Mouse (Mus musculus): ENCODE measurements around the gene Ankle1. TPM values are rescaled to one million over a fixed set of nuclear protein-coding genes. Genes with fewer than 3 reads are reported as not detected.

The Ankle1 gene
- polyA plus RNA-seq, 1 experiment, result 3.3 TPM

- no peaks in the 10 kb centered on the region for H3K36me3 ChIP-seq (replicated peaks; ENCODE audit: low read length)
- H3K4me3 ChIP-seq (replicated peaks), result no peak overlapping the region
- peaks cover 5% of the 10 kb centered on the region; the same call in 1 of the 2 replicates for H3K9me3 ChIP-seq
- TF ChIP-seq GATA1 (IDR thresholded peaks at IDR 0.05; ENCODE audit: borderline replicate concordance, low read length), result no peak
- TF ChIP-seq FLI1 (IDR thresholded peaks at IDR 0.05; ENCODE audit: low read length), result no peak
- H3K27me3 ChIP-seq (replicated peaks), result peaks cover 31% of the 10 kb centered on the region
- H3K4me1 ChIP-seq, result peaks cover 6% of the 10 kb centered on the region; the same call in 1 of the 2 replicates
These were observed 39.3 kb downstream of the Ankle1 start for GRCm38 (mm10) chr8:71445096-71445495.

GRCm38 (mm10) chr8:71451337-71451736 is 45.5 kb downstream of the Ankle1 start:
- Histone ChIP-seq H3K36me3 (replicated peaks; ENCODE audit: low read length) (no peaks in the 10 kb centered on the region), H3K4me3 (replicated peaks) (no peak overlapping the region), H3K9me3 (peaks cover 7% of the 10 kb centered on the region; the same call in 1 of the 2 replicates), H3K27me3 (replicated peaks) (peaks cover 47% of the 10 kb centered on the region), H3K4me1 (peaks cover 3% of the 10 kb centered on the region; the same call in 1 of the 2 replicates)
- TF ChIP-seq GATA1 (IDR thresholded peaks at IDR 0.05; ENCODE audit: borderline replicate concordance, low read length) (no peak), FLI1 (IDR thresholded peaks at IDR 0.05; ENCODE audit: low read length) (no peak)

- Histone ChIP-seq H3K27me3 (replicated peaks) (peaks cover 47% of the 10 kb centered on the region), H3K36me3 (replicated peaks; ENCODE audit: low read length) (peaks cover under 1% of the 10 kb centered on the region)
- TF ChIP-seq FLI1 (IDR thresholded peaks at IDR 0.05; ENCODE audit: low read length) (no peak), GATA1 (IDR thresholded peaks at IDR 0.05; ENCODE audit: borderline replicate concordance, low read length) (no peak)
These were observed 46.0 kb downstream of the Ankle1 start for GRCm38 (mm10) chr8:71451777-71452176.

GRCm38 (mm10) chr8:71452669-71453068 is 46.9 kb downstream of the Ankle1 start:
- H3K9me3 ChIP-seq, result peaks cover 7% of the 10 kb centered on the region; the same call in 1 of the 2 replicates
- peaks cover 13% of the 10 kb centered on the region for H3K4me1 ChIP-seq
- peaks cover 43% of the 10 kb centered on the region for H3K27me3 ChIP-seq (replicated peaks)
- H3K36me3 ChIP-seq (replicated peaks; ENCODE audit: low read length), result peaks cover 9% of the 10 kb centered on the region
- H3K4me3 ChIP-seq (replicated peaks), result no peak overlapping the region
- no peak for TF ChIP-seq GATA1 (IDR thresholded peaks at IDR 0.05; ENCODE audit: borderline replicate concordance, low read length)
- TF ChIP-seq FLI1 (IDR thresholded peaks at IDR 0.05; ENCODE audit: low read length), result no peak

More at GRCm38 (mm10) chr8:71451777-71452176, 46.0 kb downstream of the Ankle1 start:
- Histone ChIP-seq H3K9me3 (peaks cover 7% of the 10 kb centered on the region; the same call in 1 of the 2 replicates), H3K4me1 (peaks cover 4% of the 10 kb centered on the region), H3K4me3 (replicated peaks) (no peak overlapping the region)

GRCm38 (mm10) chr8:71454668-71455067 is 48.9 kb downstream of the Ankle1 start:
- H3K9me3 ChIP-seq, result peaks cover 6% of the 10 kb centered on the region; the same call in 1 of the 2 replicates
- peaks cover 27% of the 10 kb centered on the region for H3K36me3 ChIP-seq (replicated peaks; ENCODE audit: low read length)
- H3K4me3 ChIP-seq (replicated peaks), result no peak overlapping the region
- peaks cover 26% of the 10 kb centered on the region for H3K4me1 ChIP-seq
- peaks cover 47% of the 10 kb centered on the region for H3K27me3 ChIP-seq (replicated peaks)
- TF ChIP-seq FLI1 (IDR thresholded peaks at IDR 0.05; ENCODE audit: low read length) (no peak), GATA1 (IDR thresholded peaks at IDR 0.05; ENCODE audit: borderline replicate concordance, low read length) (no peak)

- TF ChIP-seq FLI1 (IDR thresholded peaks at IDR 0.05; ENCODE audit: low read length) (no peak), GATA1 (IDR thresholded peaks at IDR 0.05; ENCODE audit: borderline replicate concordance, low read length) (no peak)
- no peak overlapping the region for H3K4me3 ChIP-seq (replicated peaks)
These were observed 51.1 kb downstream of the Ankle1 start for GRCm38 (mm10) chr8:71456906-71457305.

GRCm38 (mm10) chr8:71457659-71458270 is 52.0 kb downstream of the Ankle1 start:
- peak overlapping the region; percentile 57 for H3K4me3 ChIP-seq (replicated peaks)
- H3K27me3 ChIP-seq (replicated peaks), result peaks cover 28% of the 10 kb centered on the region
- no peak for TF ChIP-seq FLI1 (IDR thresholded peaks at IDR 0.05; ENCODE audit: low read length)
- no peak for TF ChIP-seq GATA1 (IDR thresholded peaks at IDR 0.05; ENCODE audit: borderline replicate concordance, low read length)
- H3K4me1 ChIP-seq, result peaks cover 34% of the 10 kb centered on the region
- peaks cover 45% of the 10 kb centered on the region for H3K36me3 ChIP-seq (replicated peaks; ENCODE audit: low read length)
- H3K9me3 ChIP-seq, result no peaks in the 10 kb centered on the region

More at GRCm38 (mm10) chr8:71456906-71457305, 51.1 kb downstream of the Ankle1 start:
- no peaks in the 10 kb centered on the region for H3K9me3 ChIP-seq
- H3K36me3 ChIP-seq (replicated peaks; ENCODE audit: low read length), result peaks cover 44% of the 10 kb centered on the region
- peaks cover 31% of the 10 kb centered on the region for H3K4me1 ChIP-seq
- H3K27me3 ChIP-seq (replicated peaks), result peaks cover 37% of the 10 kb centered on the region

Other genes starting within 250 kb of the Ankle1 start
- gene Myo9b, start 133.3 kb upstream of the Ankle1 start, polyA plus RNA-seq (2012; ENCODE audit: insufficient read depth, low replicate concordance), result 63.5 and 70.1 TPM in 2 replicates
- 9.3 and 14.0 TPM in 2 replicates for gene Haus8, start 133.1 kb upstream of the Ankle1 start, polyA plus RNA-seq (2012; ENCODE audit: insufficient read depth, low replicate concordance)
- gene Use1, start 39.2 kb upstream of the Ankle1 start, polyA plus RNA-seq (2012; ENCODE audit: insufficient read depth, low replicate concordance), result 136 and 255 TPM in 2 replicates
- 79.6 and 103 TPM in 2 replicates for gene Ocel1, start 34.7 kb upstream of the Ankle1 start, polyA plus RNA-seq (2012; ENCODE audit: insufficient read depth, low replicate concordance)
- gene Nr2f6, start 24.1 kb upstream of the Ankle1 start, polyA plus RNA-seq (2012; ENCODE audit: insufficient read depth, low replicate concordance), result 20.8 and 45.4 TPM in 2 replicates
- gene Ushbp1, start 10.2 kb upstream of the Ankle1 start, polyA plus RNA-seq (2012; ENCODE audit: insufficient read depth, low replicate concordance), result 0.06 TPM in 1 of 2 replicates, not detected in the other
- 62.3 and 94.3 TPM in 2 replicates for gene Babam1, start 9.1 kb upstream of the Ankle1 start, polyA plus RNA-seq (2012; ENCODE audit: insufficient read depth, low replicate concordance)
- gene Abhd8, start 57.6 kb downstream of the Ankle1 start, polyA plus RNA-seq (2012; ENCODE audit: insufficient read depth, low replicate concordance), result 8.9 and 22.6 TPM in 2 replicates
- gene Mrpl34, start 58.9 kb downstream of the Ankle1 start, polyA plus RNA-seq (2012; ENCODE audit: insufficient read depth, low replicate concordance), result 206 and 242 TPM in 2 replicates
- 346 and 1,390 TPM in 2 replicates for gene Dda1, start 63.2 kb downstream of the Ankle1 start, polyA plus RNA-seq (2012; ENCODE audit: insufficient read depth, low replicate concordance)
- gene Ano8, start 80.0 kb downstream of the Ankle1 start, polyA plus RNA-seq (2012; ENCODE audit: insufficient read depth, low replicate concordance), result 3.3 and 3.4 TPM in 2 replicates
- 17.4 and 21.7 TPM in 2 replicates for gene Gtpbp3, start 82.1 kb downstream of the Ankle1 start, polyA plus RNA-seq (2012; ENCODE audit: insufficient read depth, low replicate concordance)
- 4.0 and 6.0 TPM in 2 replicates for gene Plvap, start 105.7 kb downstream of the Ankle1 start, polyA plus RNA-seq (2012; ENCODE audit: insufficient read depth, low replicate concordance)
- gene Ccdc194, start 119.7 kb downstream of the Ankle1 start, polyA plus RNA-seq (2012; ENCODE audit: insufficient read depth, low replicate concordance), result 0.16 TPM in 1 of 2 replicates, not detected in the other
- 105 and 345 TPM in 2 replicates for gene Bst2, start 131.4 kb downstream of the Ankle1 start, polyA plus RNA-seq (2012; ENCODE audit: insufficient read depth, low replicate concordance)
- gene Mvb12a, start 136.9 kb downstream of the Ankle1 start, polyA plus RNA-seq (2012; ENCODE audit: insufficient read depth, low replicate concordance), result 199 and 226 TPM in 2 replicates
- 1.3 TPM in 1 of 2 replicates, not detected in the other for gene Tmem221, start 152.9 kb downstream of the Ankle1 start, polyA plus RNA-seq (2012; ENCODE audit: insufficient read depth, low replicate concordance)
- not detected in 2 replicates for gene Nxnl1, start 160.6 kb downstream of the Ankle1 start, polyA plus RNA-seq (2012; ENCODE audit: insufficient read depth, low replicate concordance)
- gene Slc27a1, start 162.9 kb downstream of the Ankle1 start, polyA plus RNA-seq (2012; ENCODE audit: insufficient read depth, low replicate concordance), result 1.8 and 16.4 TPM in 2 replicates
- 330 and 634 TPM in 2 replicates for gene Pgls, start 186.2 kb downstream of the Ankle1 start, polyA plus RNA-seq (2012; ENCODE audit: insufficient read depth, low replicate concordance)
- gene Fam129c, start 191.6 kb downstream of the Ankle1 start, polyA plus RNA-seq (2012; ENCODE audit: insufficient read depth, low replicate concordance), result 2.5 and 27.1 TPM in 2 replicates
- 14.0 and 14.8 TPM in 2 replicates for gene Colgalt1, start 205.0 kb downstream of the Ankle1 start, polyA plus RNA-seq (2012; ENCODE audit: insufficient read depth, low replicate concordance)

Measured in megakaryocyte, embryonic 14.5 days (primary cell).